33 mouse cellular contexts compared by ENCODE assay signal in the genomic region with DNA sequence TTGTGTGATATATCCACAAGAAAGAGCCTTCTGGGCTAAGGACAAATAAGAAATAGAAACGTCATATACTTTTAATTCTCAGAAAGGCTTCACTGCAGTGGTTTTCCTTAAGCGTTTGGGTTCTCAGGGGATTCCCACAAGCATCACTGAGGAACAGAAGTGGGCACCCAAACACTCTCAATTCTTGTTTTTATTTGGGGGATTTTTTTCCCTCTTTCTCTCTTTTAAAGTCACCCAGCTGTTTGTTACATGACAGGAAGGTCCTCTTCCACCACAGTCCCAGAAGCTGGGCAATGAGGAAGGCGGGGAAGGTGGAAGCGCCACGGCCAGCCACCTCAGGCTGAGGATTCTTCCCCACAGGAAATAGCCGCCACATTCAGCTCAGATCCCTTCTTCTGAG. TPM values are rescaled to one million over a fixed set of nuclear protein-coding genes. Genes with fewer than 3 reads are reported as not detected.
A peak's percentile ranks its signal among the peaks of the same experiment; 100 is the strongest.
DNase-seq lines count a peak whose midpoint lies in the region; ATAC-seq and TF ChIP-seq lines count a peak whose summit lies in the region.
"Had no signal": no experiment of that assay in that cellular context is flagged by ENCODE, and none has a peak within 500 bp of the region (broad histone marks: within the 10 kb centered on the region; RNA-seq: fewer than 3 reads in every experiment).

No protein-coding gene starts in this region.

- no peak for ATAC-seq in heart, embryonic 13.5 days (ENCODE audit: extremely low read depth, insufficient number of reproducible peaks, low FRiP score, low TSS enrichment)
- ATAC-seq in liver, embryonic 13.5 days (ENCODE audit: low read depth) = no peak
- ATAC-seq: forebrain, embryonic 14.5 days; hindbrain, postnatal 0 days; intestine, embryonic 16.5 days had no signal

- DNase-seq in heart, adult 9 months (ENCODE audit: low spot score in 2 of 2) = no peak
- DNase-seq in spleen, adult 2 months (ENCODE audit: low read depth in 1 of 2, low spot score in 2 of 2) = no peak
- no peak for DNase-seq in spleen, postnatal 10 days (ENCODE audit: low spot score in 2 of 2)
- DNase-seq in liver, embryonic 13.5 days = no peak
- no peak for DNase-seq in lung, postnatal 36 days
- DNase-seq in lung, postnatal 25 days (ENCODE audit: low spot score) = no peak
- no peak for DNase-seq in right cerebral cortex, adult 2 months (ENCODE audit: low spot score in 2 of 2)
- DNase-seq: adrenal gland, adult 8-10 months; cerebellum, adult 8-10 months; cerebellum, postnatal 25 days; gastrocnemius, postnatal 36 days; heart, adult 2 months; heart, postnatal 36 days; kidney, adult 8-10 months; kidney, postnatal 14 days; layer of hippocampus, adult 9-11 months; lung, adult 2 months; lung, postnatal 14 days; midbrain, embryonic 14.5 days; spleen, adult 18-20 months; thymus, postnatal 14 days had no signal

- WGBS in heart, embryonic 13.5 days = 68% methylated on average over 6 of the region's 6 CpGs
- WGBS in spleen, adult 2 months = 28% methylated on average over 6 of the region's 6 CpGs
- 61% methylated on average over 6 of the region's 6 CpGs for WGBS in liver, embryonic 13.5 days (ENCODE audit: insufficient replicate concordance)

- no peak overlapping the region for H3K4me2 ChIP-seq in heart, embryonic 13.5 days
- H3K4me2 ChIP-seq in liver, embryonic 13.5 days = no peak overlapping the region
- H3K4me2 ChIP-seq: heart, embryonic 15.5 days; hindbrain, embryonic 12.5 days; limb, embryonic 15.5 days had no signal

- H3K4me3 ChIP-seq in heart, embryonic 13.5 days = no peak overlapping the region
- H3K4me3 ChIP-seq in spleen, adult 2 months (ENCODE audit: extremely low read depth, insufficient read depth, insufficient read length) = no peak overlapping the region
- H3K4me3 ChIP-seq in liver, embryonic 13.5 days (replicated peaks) = no peak overlapping the region
- H3K4me3 ChIP-seq: heart, adult 2 months; heart, embryonic 15.5 days; hindbrain, embryonic 12.5 days; limb, embryonic 10.5 days; limb, embryonic 15.5 days had no signal

- no peak for TF ChIP-seq CTCF in spleen, adult 2 months (IDR thresholded peaks at IDR 0.05; ENCODE audit: extremely low read depth, insufficient read depth, insufficient read length, insufficient replicate concordance)

- peaks cover 35% of the 10 kb centered on the region for H3K36me3 ChIP-seq in heart, embryonic 13.5 days
- peaks cover 28% of the 10 kb centered on the region for H3K36me3 ChIP-seq in spleen, adult 2 months (ENCODE audit: control insufficient read depth, insufficient read depth, low read length)
- peaks cover 39% of the 10 kb centered on the region for H3K36me3 ChIP-seq in liver, embryonic 13.5 days
- H3K36me3 ChIP-seq: hindbrain, embryonic 12.5 days had no signal

- TF ChIP-seq POLR2A in spleen, adult 2 months (IDR thresholded peaks at IDR 0.05; ENCODE audit: low read depth, low read length) = no peak

- H3K9me3 ChIP-seq in heart, embryonic 13.5 days = peaks cover 12% of the 10 kb centered on the region
- no peaks in the 10 kb centered on the region for H3K9me3 ChIP-seq in liver, embryonic 13.5 days (replicated peaks)
- H3K9me3 ChIP-seq: hindbrain, embryonic 12.5 days; limb, embryonic 10.5 days; limb, embryonic 15.5 days had no signal

- H3K27me3 ChIP-seq in heart, embryonic 13.5 days (replicated peaks) = no peaks in the 10 kb centered on the region
- H3K27me3 ChIP-seq in spleen, adult 2 months (ENCODE audit: control insufficient read depth, insufficient read depth, low read length) = no peaks in the 10 kb centered on the region
- H3K27me3 ChIP-seq in liver, embryonic 13.5 days = no peaks in the 10 kb centered on the region
- H3K27me3 ChIP-seq: heart, embryonic 15.5 days; hindbrain, embryonic 12.5 days; limb, embryonic 15.5 days; megakaryocyte, embryonic 14.5 days had no signal

- H3K9ac ChIP-seq in heart, embryonic 13.5 days = no peak overlapping the region
- H3K9ac ChIP-seq in liver, embryonic 13.5 days = no peak overlapping the region
- H3K9ac ChIP-seq: heart, embryonic 15.5 days; hindbrain, embryonic 12.5 days; limb, embryonic 15.5 days had no signal

- H3K4me1 ChIP-seq in heart, embryonic 13.5 days = peaks cover 24% of the 10 kb centered on the region
- peaks cover 16% of the 10 kb centered on the region for H3K4me1 ChIP-seq in spleen, adult 2 months (ENCODE audit: control insufficient read depth, insufficient read depth, insufficient read length)
- H3K4me1 ChIP-seq in liver, embryonic 13.5 days (replicated peaks) = peaks cover 62% of the 10 kb centered on the region
- H3K4me1 ChIP-seq: hindbrain, embryonic 12.5 days; limb, embryonic 15.5 days had no signal

- peak overlapping the region; percentile 9; the same call in 1 of the 2 replicates for H3K27ac ChIP-seq in heart, embryonic 13.5 days (replicated peaks)
- peak overlapping the region; percentile 51 for H3K27ac ChIP-seq in spleen, adult 2 months (ENCODE audit: insufficient read depth, low read length)
- H3K27ac ChIP-seq in liver, embryonic 13.5 days = peak overlapping the region; percentile 45; the same call in 1 of the 2 replicates
- H3K27ac ChIP-seq: heart, adult 2 months; heart, embryonic 15.5 days; hindbrain, embryonic 12.5 days; hindbrain, postnatal 0 days; limb, embryonic 10.5 days; limb, embryonic 15.5 days had no signal

RNA-seq across cellular contexts. Expression of a gene that starts 19.5 kb away (rescaled TPM):
- polyA plus RNA-seq in heart, embryonic 13.5 days (2015; fragmentation: Nextera tagmentation; extraction: Ambion mirVana) = not detected in 2 replicates
- polyA plus RNA-seq in spleen, adult 2 months (2012; rRNA removed) = not detected in 2 replicates
- not detected in 2 replicates for polyA plus RNA-seq in liver, embryonic 13.5 days (2015; fragmentation: Nextera tagmentation; extraction: Ambion mirVana)
- polyA plus RNA-seq: embryonic facial prominence, embryonic 11.5 days; forebrain, embryonic 14.5 days; heart, adult 2 months; heart, embryonic 15.5 days; hindbrain, embryonic 12.5 days; hindbrain, postnatal 0 days; intestine, embryonic 16.5 days; limb, embryonic 10.5 days; limb, embryonic 15.5 days; lung, adult 2 months; midbrain, embryonic 14.5 days; stomach, embryonic 14.5 days; urinary bladder, adult 2 months had no signal

RNA-seq across cellular contexts. Expression of a gene that starts 46.6 kb away (rescaled TPM):
- 30.9 and 32.5 TPM in 2 replicates for polyA plus RNA-seq in heart, embryonic 13.5 days (2015; fragmentation: Nextera tagmentation; extraction: Ambion mirVana)
- 20.1 and 21.6 TPM in 2 replicates for polyA plus RNA-seq in spleen, adult 2 months (2012; rRNA removed)
- polyA plus RNA-seq in liver, embryonic 13.5 days (2015; fragmentation: Nextera tagmentation; extraction: Ambion mirVana) = 7.8 and 9.4 TPM in 2 replicates

RNA-seq across cellular contexts. Expression of a gene that starts 48.9 kb away (rescaled TPM):
- polyA plus RNA-seq in heart, embryonic 13.5 days (2015; fragmentation: Nextera tagmentation; extraction: Ambion mirVana) = not detected in 2 replicates
- not detected in 2 replicates for polyA plus RNA-seq in spleen, adult 2 months (2012; rRNA removed)
- polyA plus RNA-seq in liver, embryonic 13.5 days (2015; fragmentation: Nextera tagmentation; extraction: Ambion mirVana) = not detected in 2 replicates
- polyA plus RNA-seq: embryonic facial prominence, embryonic 11.5 days; forebrain, embryonic 14.5 days; heart, adult 2 months; heart, embryonic 15.5 days; hindbrain, embryonic 12.5 days; hindbrain, postnatal 0 days; intestine, embryonic 16.5 days; limb, embryonic 10.5 days; limb, embryonic 15.5 days; lung, adult 2 months; midbrain, embryonic 14.5 days; stomach, embryonic 14.5 days; urinary bladder, adult 2 months had no signal
